Mouse (Mus musculus) midbrain, embryonic 13.5 days (tissue): ENCODE results near the gene Sspo. TPM values are rescaled to one million over a fixed set of nuclear protein-coding genes. Genes with fewer than 3 reads are reported as not detected.
A peak's percentile ranks its signal among the peaks of the same experiment; 100 is the strongest.

Experiments used
- ATAC-seq: fragments of 200-750 bp; cut with Nextera tagmentation; 2 replicates; pipeline ENCODE4 v1.8.0; 2017; ENCODE audit warnings: mild to moderate bottlenecking, moderate TSS enrichment, moderate library complexity
- H3K27ac ChIP-seq: fragments of 300-500 bp; sonication (generic); 2 replicates; pipeline ENCODE4 v1.5.1; 2015; ENCODE audit warnings: inconsistent platforms, mild to moderate bottlenecking, moderate library complexity
- H3K27me3 ChIP-seq: fragments of 300-500 bp; sonication (generic); 2 replicates; pipeline ENCODE4 v1.6.1; 2015; ENCODE audit warnings: mild to moderate bottlenecking, inconsistent platforms
- H3K36me3 ChIP-seq: fragments of 300-500 bp; sonication (generic); 2 replicates; pipeline ENCODE4 v1.6.1; 2015; ENCODE audit warnings: mild to moderate bottlenecking, inconsistent platforms
- H3K4me1 ChIP-seq: fragments of 300-500 bp; sonication (generic); replicated peaks from 2 replicates; pipeline ENCODE4 v1.6.1; 2015; ENCODE audit warnings: inconsistent platforms
- H3K4me2 ChIP-seq: fragments of 300-500 bp; sonication (generic); replicated peaks from 2 replicates; pipeline ENCODE4 v1.6.1; 2015; ENCODE audit warnings: moderate library complexity, mild to moderate bottlenecking, inconsistent platforms
- H3K4me3 ChIP-seq: fragments of 300-500 bp; sonication (generic); replicated peaks from 2 replicates; pipeline ENCODE4 v1.5.1; 2015; ENCODE audit warnings: mild to moderate bottlenecking, inconsistent platforms
- H3K9ac ChIP-seq: fragments of 300-500 bp; sonication (generic); replicated peaks from 2 replicates; pipeline ENCODE4 v1.6.1; 2015; ENCODE audit warnings: mild to moderate bottlenecking, inconsistent platforms
- H3K9me3 ChIP-seq: fragments of 300-500 bp; sonication (generic); 2 replicates; pipeline ENCODE4 v1.6.1; 2016; ENCODE audit warnings: mild to moderate bottlenecking, inconsistent platforms
- WGBS: fragments of 180-500 bp; shearing (Covaris S2); methylation state at CpG from one replicate; pipeline ENCODE4 v1.1.7; 2015; 5-methylcytosine and 5-hydroxymethylcytosine counted together
- polyA plus RNA-seq: library from polyadenylated mRNA; unstranded; fragments of >200 nt; fragmentation: Nextera tagmentation; extraction: Ambion mirVana; gene quantifications from 2 replicates; pipeline ENCODE4 v1.2.1, GENCODE M21; 2015

Sspo gene
- polyA plus RNA-seq, 1 experiment from 2014 or later = 0.22 TPM

DNA sequence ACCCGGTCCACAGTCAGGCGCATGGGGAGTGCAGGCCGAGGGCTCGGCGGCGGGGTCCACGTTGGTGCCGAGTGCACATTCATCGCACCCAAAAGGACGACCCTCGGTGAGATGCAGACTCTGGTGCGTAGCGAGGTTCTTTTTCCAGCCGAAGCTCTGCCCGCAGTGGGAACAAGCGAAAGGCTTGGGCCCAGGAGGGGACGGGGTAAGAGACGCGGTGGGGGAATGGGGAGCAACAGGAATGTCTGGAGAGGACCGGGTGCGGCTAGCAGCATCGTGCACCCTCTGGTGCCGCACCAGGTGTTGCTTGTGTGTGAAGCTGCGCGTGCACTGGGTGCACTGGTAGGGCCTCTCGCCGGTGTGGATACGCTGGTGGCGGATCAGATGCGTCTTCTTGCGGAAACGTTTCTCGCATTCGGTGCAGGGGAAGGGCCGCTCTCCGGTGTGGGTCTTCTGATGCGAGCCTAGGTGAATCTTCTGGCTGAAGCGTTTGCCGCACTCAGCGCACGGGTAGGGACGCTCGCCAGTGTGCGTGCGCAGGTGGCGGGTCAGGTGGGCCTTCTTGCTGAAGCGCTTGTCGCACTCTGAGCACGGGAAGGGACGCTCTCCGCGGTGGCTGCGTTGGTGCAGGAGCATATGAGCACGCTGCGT is 9.4 kb upstream of the Sspo start:
- Histone ChIP-seq H3K27me3 (peaks cover 47% of the 10 kb centered on the region), H3K4me2 (peak overlapping the region; percentile 47), H3K36me3 (peaks cover 32% of the 10 kb centered on the region), H3K27ac (no peak overlapping the region), H3K9ac (peak overlapping the region; percentile 42), H3K9me3 (no peaks in the 10 kb centered on the region), H3K4me1 (peaks cover 40% of the 10 kb centered on the region), H3K4me3 (peak overlapping the region; percentile 25)
- WGBS = 11% methylated on average over 55 of the region's 55 CpGs
- ATAC-seq = peak; percentile 35

DNA sequence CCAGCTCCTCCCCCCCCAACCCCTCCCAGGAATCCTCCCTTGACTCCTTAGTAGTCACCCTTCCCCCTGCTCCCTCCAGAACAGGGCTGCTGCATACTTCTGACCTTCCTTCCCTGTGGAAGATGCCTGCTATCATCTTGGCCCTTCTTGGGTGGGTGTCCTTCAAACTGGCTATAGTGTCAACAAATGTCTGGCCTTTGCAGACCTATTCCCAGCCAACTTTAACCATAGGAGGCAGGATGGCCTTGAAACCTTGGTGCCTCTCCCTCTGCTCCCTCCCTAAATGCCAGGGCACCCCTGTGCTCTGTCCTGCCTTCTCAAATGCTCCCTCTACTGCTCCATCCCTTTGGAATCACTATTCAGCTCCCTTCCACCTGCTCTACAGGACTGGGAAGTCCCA is 8.4 kb upstream of the Sspo start:
- Histone ChIP-seq H3K4me1 (peaks cover 42% of the 10 kb centered on the region), H3K9ac (no peak overlapping the region), H3K27ac (no peak overlapping the region), H3K9me3 (no peaks in the 10 kb centered on the region), H3K4me3 (no peak overlapping the region), H3K36me3 (peaks cover 32% of the 10 kb centered on the region), H3K4me2 (no peak overlapping the region), H3K27me3 (peaks cover 47% of the 10 kb centered on the region)
- no peak for ATAC-seq

DNA sequence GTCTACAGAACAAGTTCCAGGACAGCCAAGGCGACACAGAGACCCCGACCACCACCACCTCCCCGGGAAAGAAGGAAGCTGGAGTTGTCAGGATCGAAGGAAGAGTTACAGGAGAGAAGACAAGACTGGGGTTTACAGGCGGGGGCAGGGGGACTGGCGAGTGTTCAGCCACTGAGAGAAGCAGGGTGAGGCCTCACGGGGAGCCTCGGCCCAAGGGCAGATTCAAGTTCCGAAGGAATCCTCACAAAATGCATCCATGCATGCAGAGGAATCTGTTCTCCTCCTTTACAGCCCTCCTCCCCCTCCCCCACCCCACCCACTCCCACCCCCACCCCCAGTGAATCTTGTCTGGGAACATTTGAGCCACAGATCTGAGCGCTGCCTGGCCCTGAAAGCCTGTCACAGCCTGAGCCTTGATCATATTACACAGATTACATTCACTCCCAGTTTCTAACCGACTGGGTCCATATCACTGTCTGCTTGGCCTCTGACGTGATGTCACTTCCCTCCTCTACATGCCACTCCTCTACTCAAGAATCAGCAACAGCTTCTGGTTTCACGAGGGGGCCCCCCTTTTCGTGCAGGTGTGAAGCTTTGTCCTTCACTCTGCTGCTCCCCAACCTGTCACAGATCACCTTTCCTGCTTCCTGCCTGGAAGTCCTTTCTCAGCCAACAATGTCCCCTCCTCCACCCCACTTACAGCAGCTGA is 7.6 kb upstream of the Sspo start:
- peaks cover 32% of the 10 kb centered on the region for H3K36me3 ChIP-seq
- no peaks in the 10 kb centered on the region for H3K9me3 ChIP-seq
- WGBS = 43% methylated on average over 14 of the region's 14 CpGs
- H3K27ac ChIP-seq = no peak overlapping the region
- no peak overlapping the region for H3K4me3 ChIP-seq
- H3K4me1 ChIP-seq = peaks cover 42% of the 10 kb centered on the region
- H3K27me3 ChIP-seq = peaks cover 47% of the 10 kb centered on the region
- no peak for ATAC-seq
- H3K9ac ChIP-seq = no peak overlapping the region
- H3K4me2 ChIP-seq = no peak overlapping the region

DNA sequence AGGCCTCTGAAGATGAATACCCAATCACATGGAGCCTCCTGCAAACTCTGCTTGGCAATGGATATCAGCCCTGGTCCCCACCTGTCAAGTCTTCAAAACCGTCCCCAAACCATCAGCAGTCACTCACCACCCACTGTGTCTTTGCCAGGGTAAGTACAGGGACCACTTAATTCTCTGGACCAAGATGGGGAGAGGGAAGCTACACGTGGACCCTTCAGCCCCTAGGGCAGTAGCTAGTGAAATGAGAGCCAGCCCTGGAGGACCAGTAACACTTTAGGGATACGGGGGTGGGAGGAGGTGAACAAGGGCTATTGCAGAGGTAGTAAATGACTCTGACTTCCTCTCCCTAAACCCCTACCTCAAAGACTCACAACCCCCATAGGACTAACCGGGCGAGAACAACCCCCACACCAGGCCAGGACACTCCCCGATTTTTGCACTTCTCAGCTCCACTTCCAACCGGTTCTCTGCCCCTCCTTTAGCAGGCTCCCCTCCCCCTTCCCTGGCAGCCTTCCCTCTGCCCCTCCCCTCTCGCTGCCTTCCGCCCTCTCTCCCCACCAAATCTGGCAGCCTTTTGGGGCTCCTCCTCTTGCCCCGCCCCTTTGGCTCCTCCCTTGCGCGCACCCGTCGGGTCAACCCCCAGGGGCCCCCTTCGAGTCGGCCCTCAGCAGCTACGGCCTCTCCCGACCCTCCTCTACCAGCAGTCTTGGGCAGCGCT is 4.3 kb upstream of the Sspo start:
- Histone ChIP-seq H3K4me3 (peak overlapping the region; percentile 80), H3K27me3 (peaks cover 23% of the 10 kb centered on the region), H3K9me3 (no peaks in the 10 kb centered on the region), H3K9ac (peak overlapping the region; percentile 58), H3K27ac (peak overlapping the region; percentile 80), H3K4me2 (peak overlapping the region; percentile 95), H3K36me3 (peaks cover 16% of the 10 kb centered on the region), H3K4me1 (peaks cover 42% of the 10 kb centered on the region)
- ATAC-seq = peak; percentile 86
- under 1% methylated on average over 19 of the region's 19 CpGs for WGBS

DNA sequence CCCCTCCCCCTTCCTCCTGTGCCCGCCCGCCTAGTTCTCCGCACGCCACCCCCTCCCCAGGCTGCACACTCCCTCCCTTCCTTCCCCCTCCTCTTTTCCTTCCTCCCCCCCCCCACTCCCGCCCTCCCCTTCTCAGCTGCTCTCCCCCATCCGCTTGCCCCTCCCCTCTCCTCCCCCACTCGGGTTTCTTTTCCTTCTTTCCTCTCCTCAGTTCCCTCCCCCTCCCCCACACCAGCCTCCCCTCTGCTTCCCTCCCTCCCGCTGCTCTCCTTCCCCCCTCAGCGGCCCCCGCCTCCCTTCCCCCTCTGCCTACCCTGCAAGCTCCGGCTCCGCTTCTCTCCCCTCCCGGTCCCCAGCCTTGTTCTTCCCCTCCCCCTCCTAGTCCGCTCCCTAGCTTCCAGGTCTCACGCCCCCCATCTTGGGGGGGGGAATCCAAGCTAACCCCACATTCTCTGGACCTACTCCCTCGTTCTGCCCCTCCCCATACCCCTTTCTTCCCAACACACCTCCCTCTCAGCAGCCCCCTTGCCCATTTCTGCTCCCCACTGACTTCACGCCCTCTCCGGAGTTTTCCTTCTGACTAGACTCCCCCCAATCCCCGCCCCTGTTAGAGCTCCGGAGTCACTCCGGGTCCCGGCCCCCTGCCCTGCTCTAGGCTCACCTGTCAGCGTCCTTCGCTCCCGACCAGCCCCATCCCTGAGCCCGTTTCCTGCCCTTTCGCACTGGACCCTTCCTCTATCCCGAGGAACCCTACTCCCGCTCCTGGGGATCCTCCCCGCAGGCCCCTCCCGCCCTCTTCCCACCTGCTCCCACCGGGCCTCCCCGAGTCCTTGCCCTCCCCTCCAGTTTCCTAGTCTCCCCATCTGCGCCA is 3.5 kb upstream of the Sspo start:
- WGBS = 3% methylated on average over 34 of the region's 34 CpGs
- peak overlapping the region; percentile 80 for H3K4me3 ChIP-seq

DNA sequence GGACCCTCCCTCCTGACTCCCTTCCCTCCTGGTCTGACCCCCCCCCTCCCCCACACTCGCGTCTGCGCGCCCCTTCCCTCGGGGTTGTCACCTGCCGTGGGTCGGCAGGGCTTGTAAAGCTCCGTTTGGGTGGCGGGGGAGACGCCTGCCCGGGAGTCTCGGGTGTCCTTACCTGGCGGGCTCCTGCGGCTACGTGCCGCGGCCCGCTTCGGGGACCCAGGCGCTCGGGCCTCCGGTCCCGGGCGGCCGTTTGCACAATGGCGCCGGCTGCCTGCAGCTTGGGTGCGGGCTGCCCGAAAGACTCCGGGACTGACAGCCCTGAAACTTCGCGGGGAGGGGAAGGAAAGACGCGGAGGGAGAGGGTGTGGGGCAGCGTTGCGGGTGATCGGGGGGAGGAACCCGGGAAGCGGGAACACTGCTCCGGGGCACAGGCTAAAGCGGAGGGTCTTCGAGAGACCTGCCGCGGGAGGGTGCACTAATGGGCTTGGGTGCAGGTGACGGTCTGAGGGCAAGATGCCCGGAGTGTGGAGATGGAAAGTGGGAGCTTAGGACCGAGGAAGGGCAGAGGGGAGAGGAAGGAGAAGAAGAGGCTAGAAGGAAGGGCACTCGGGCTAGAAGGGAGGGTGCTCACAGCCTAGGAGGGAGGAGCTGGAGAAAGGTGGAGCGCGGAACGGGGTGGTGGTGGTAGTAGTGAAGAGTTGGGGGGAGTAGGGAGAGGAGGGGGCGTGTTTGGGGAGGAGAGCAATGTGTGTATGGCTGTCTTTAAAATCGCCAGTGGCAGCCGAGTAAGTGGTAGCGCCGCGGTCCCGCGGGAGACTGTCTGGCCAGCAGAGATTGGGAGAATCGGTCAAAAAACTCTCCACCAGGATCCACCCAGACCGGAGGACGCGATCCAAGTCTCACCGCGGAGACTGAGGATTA is 2.6 kb upstream of the Sspo start, which contains the start of gene Zfp467:
TSS of gene Zfp467 (minus strand) at position 645 of the 921 bp plus-strand sequence.
- H3K4me3 ChIP-seq = peak within 1 kb of the TSS; percentile 80
- WGBS = under 1% methylated on average over 65 of the region's 65 CpGs
- peaks cover 27% of the 10 kb centered on the region for H3K4me1 ChIP-seq
- H3K9ac ChIP-seq = peak within 1 kb of the TSS; percentile 87
- H3K36me3 ChIP-seq = peaks cover 14% of the 10 kb centered on the region
- H3K27ac ChIP-seq = peak within 1 kb of the TSS; percentile 80
- peak within 1 kb of the TSS; percentile 95 for H3K4me2 ChIP-seq
- no peaks in the 10 kb centered on the region for H3K9me3 ChIP-seq
- ATAC-seq = peak; percentile 40
- peaks cover 6% of the 10 kb centered on the region; the same call in 1 of the 2 replicates for H3K27me3 ChIP-seq

More for the DNA sequence above, 3.5 kb upstream of the Sspo start:
- H3K27ac ChIP-seq = peak overlapping the region; percentile 80
- H3K4me2 ChIP-seq = peak overlapping the region; percentile 95
- peak overlapping the region; percentile 87 for H3K9ac ChIP-seq
- peak; percentile 72 for ATAC-seq
- H3K27me3 ChIP-seq = peaks cover 15% of the 10 kb centered on the region
- no peaks in the 10 kb centered on the region for H3K9me3 ChIP-seq
- peaks cover 14% of the 10 kb centered on the region for H3K36me3 ChIP-seq
- H3K4me1 ChIP-seq = peaks cover 34% of the 10 kb centered on the region

DNA sequence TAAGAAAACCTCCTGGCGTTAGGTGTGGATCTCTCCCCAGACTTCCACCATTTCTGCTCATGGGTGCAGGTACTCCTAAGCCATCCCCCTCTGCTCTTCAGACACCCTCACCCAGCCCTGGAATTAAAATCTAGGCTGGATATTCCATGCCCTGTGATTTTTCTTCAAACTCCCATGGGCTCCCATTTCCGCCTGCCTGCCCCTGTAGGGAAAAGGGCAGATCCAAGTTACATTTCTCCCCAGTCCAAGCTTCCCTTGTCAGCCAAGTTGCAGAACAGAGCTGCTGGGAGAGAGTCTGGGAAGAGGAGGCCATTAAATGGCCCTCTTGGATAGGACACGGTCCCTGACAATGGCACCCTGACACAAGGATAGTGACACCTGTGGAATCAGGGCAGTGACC is 1.8 kb upstream of the Sspo start:
- Histone ChIP-seq H3K36me3 (peaks cover 13% of the 10 kb centered on the region), H3K4me3 (peak overlapping the region; percentile 80), H3K4me1 (peaks cover 20% of the 10 kb centered on the region), H3K9ac (peak overlapping the region; percentile 87; the same call in 1 of the 2 replicates), H3K27ac (peak overlapping the region; percentile 80), H3K4me2 (peak overlapping the region; percentile 95), H3K9me3 (no peaks in the 10 kb centered on the region), H3K27me3 (0 out of 2 replicates have a peak, but pooled peaks cover under 1% of the 10 kb centered on the region)
- no peak for ATAC-seq
- 34% methylated on average over 3 of the region's 3 CpGs for WGBS

DNA sequence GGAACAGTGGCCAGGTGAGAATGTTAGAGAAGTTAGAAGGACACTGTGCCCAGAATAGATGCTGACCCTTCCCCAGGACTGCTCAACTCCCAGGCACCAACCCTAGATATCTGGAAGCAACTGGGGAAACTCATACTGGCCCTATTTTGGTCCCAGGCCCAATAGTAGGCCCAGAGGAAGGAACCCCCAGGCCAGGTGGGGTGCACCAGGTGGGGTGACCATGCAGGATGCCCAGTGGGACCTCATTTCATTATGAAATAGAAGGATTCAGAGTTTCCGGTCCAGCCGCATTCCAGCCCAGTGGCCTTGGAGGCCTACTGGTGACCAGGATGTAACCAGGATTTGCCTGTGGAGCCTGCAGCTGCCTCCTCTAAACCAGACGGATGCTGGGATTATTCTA is 1.1 kb upstream of the Sspo start:
- no peak overlapping the region for H3K27ac ChIP-seq
- H3K9ac ChIP-seq = no peak overlapping the region
- peaks cover 7% of the 10 kb centered on the region for H3K36me3 ChIP-seq
- no peak overlapping the region for H3K4me3 ChIP-seq
- H3K9me3 ChIP-seq = no peaks in the 10 kb centered on the region
- H3K4me2 ChIP-seq = no peak overlapping the region
- H3K27me3 ChIP-seq = no peaks in the 10 kb centered on the region
- WGBS = 64% methylated on average over 3 of the region's 3 CpGs
- ATAC-seq = no peak
- H3K4me1 ChIP-seq = peaks cover 19% of the 10 kb centered on the region

DNA sequence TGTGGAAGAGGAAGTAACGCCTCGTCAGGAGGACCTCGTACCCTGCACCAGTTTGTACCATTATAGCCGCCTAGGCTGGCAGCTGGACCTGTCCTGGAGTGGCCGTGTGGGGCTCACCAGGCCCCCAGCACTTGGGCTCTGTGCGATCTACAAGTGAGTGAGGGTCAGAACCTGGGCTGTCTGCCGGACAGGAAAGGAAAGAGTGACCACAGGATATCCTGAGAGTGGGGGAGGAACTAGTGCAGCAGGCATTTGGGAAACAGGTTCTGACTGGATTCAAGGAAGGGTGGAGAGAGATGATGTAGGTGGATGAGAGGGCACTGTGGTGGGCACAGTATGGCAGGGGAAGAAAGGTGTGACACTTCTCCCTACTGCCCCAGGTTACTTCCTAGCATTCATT is 498 bp downstream of the Sspo start:
- no peaks in the 10 kb centered on the region for H3K27me3 ChIP-seq
- no peak overlapping the region for H3K4me2 ChIP-seq
- no peak overlapping the region for H3K4me3 ChIP-seq
- H3K9ac ChIP-seq = no peak overlapping the region
- H3K27ac ChIP-seq = no peak overlapping the region
- no peaks in the 10 kb centered on the region for H3K9me3 ChIP-seq
- H3K36me3 ChIP-seq = no peaks in the 10 kb centered on the region
- 79% methylated on average over 7 of the region's 7 CpGs for WGBS
- no peak for ATAC-seq
- H3K4me1 ChIP-seq = peaks cover 14% of the 10 kb centered on the region

DNA sequence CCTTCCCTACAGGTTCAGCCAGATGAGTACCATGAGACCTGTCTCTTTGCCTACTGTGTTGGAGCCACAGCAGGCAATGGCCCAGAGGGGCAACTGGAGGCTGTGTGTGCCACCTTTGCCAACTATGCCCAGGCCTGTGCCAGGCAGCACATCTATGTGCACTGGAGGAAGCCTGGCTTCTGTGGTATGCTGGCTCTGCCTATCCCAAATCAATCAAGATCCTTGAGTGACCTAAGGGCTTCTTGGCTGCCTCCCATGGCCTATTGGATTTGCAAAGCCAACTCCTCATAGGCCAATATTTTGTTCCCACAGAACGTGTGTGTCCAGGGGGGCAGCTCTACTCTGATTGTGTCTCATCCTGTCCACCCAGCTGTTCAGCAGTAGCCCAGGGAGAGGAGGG is 4.1 kb downstream of the Sspo start:
- H3K36me3 ChIP-seq = no peaks in the 10 kb centered on the region
- H3K4me2 ChIP-seq = no peak overlapping the region
- ATAC-seq = no peak
- 0 out of 2 replicates have a peak, but pooled peaks cover 3% of the 10 kb centered on the region for H3K4me1 ChIP-seq
- no peak overlapping the region for H3K4me3 ChIP-seq
- H3K9me3 ChIP-seq = no peaks in the 10 kb centered on the region
- no peak overlapping the region for H3K27ac ChIP-seq
- H3K9ac ChIP-seq = no peak overlapping the region
- H3K27me3 ChIP-seq = no peaks in the 10 kb centered on the region
- WGBS = 50% methylated on average over 1 of the region's 1 CpGs
